Mouse (Mus musculus) liver, embryonic 14.5 days (tissue): ENCODE data around the gene Igf2bp1.

Source experiments
- CTCF ChIP-seq: IDR thresholded peaks from 2 replicates; pipeline ENCODE4 v1.5.1; 2016; ENCODE audit warnings: antibody characterized with exemption, low read depth, control low read depth
- EP300 ChIP-seq: IDR thresholded peaks from 2 replicates; pipeline ENCODE4 v1.6.1; 2016; ENCODE audit warnings: antibody characterized with exemption, low read depth

- no peak for TF ChIP-seq EP300
- peak; percentile 60 for TF ChIP-seq CTCF
Observed at GRCm38 (mm10) chr11:95939828-95940507, 65.8 kb downstream of the Igf2bp1 start.
